Mouse (Mus musculus) CH12.LX (cell line): ENCODE data around the gene Ptprs. TPM values are rescaled to one million over a fixed set of nuclear protein-coding genes. Genes with fewer than 3 reads are reported as not detected.

ENCODE experiments used
- DNase-seq: peaks from one replicate; pipeline ENCODE4 v3.0.0-alpha.2; 2013; ENCODE audit errors: extremely low read depth
- H3K27ac ChIP-seq: 2 replicates; pipeline ENCODE4 v1.5.1; 2012; ENCODE audit warnings: low read depth, mild to moderate bottlenecking, control low read depth, moderate library complexity; ENCODE audit not compliant: insufficient read depth
- H3K27me3 ChIP-seq: replicated peaks from 2 replicates; pipeline ENCODE3; 2012; ENCODE audit warnings: inconsistent platforms
- H3K36me3 ChIP-seq, 2 experiments: replicated peaks in 1 of 2; 2 replicates each; pipeline versions ENCODE3 to v1.6.1; 2012; ENCODE audit warnings: inconsistent platforms in 1 of 2, low read length in 1 of 2, mild to moderate bottlenecking in 1 of 2, mixed read lengths in 1 of 2, moderate library complexity in 1 of 2; ENCODE audit not compliant: control insufficient read depth in 1 of 2, insufficient read depth in 1 of 2
- H3K4me1 ChIP-seq, 2 experiments: 2 replicates each; pipeline ENCODE4 v1.6.1; 2012; ENCODE audit warnings: inconsistent platforms in 1 of 2, moderate library complexity in 1 of 2; ENCODE audit not compliant: insufficient read depth in 2 of 2, control insufficient read depth in 1 of 2
- H3K4me2 ChIP-seq: 2 replicates; pipeline ENCODE4 v1.6.1; 2012; ENCODE audit warnings: low read depth, mild to moderate bottlenecking, control low read depth; ENCODE audit not compliant: poor library complexity, insufficient read depth, severe bottlenecking
- H3K4me3 ChIP-seq, 3 experiments: fragments of 150-350 bp in 1 of 3; sonication (generic) in 1 of 3; replicated peaks in 1 of 3; 2 replicates each; pipeline versions ENCODE3 to v1.5.1; 2011 to 2012; ENCODE audit warnings: low read depth in 2 of 3, low read length in 2 of 3, mild to moderate bottlenecking in 2 of 3, moderate library complexity in 2 of 3, control low read depth in 1 of 3, improper control_type of control experiment in 1 of 3, inconsistent platforms in 1 of 3, mixed read lengths in 1 of 3; ENCODE audit not compliant: poor library complexity in 1 of 3
- H3K79me2 ChIP-seq: replicated peaks from 2 replicates; pipeline ENCODE4 v1.6.1; 2012; ENCODE audit warnings: mild to moderate bottlenecking, moderate library complexity; ENCODE audit not compliant: control insufficient read depth, poor library complexity, insufficient read depth, severe bottlenecking; ENCODE audit errors: extremely low read depth
- H3K9ac ChIP-seq: 2 replicates; pipeline ENCODE4 v1.6.1; 2012; ENCODE audit warnings: low read depth, mild to moderate bottlenecking, control low read depth, moderate library complexity; ENCODE audit not compliant: insufficient read depth
- H3K9me3 ChIP-seq: replicated peaks from 2 replicates; pipeline ENCODE3; 2012; ENCODE audit warnings: low read length, inconsistent platforms, mixed read lengths
- BHLHE40 ChIP-seq: IDR thresholded peaks from 2 replicates; pipeline ENCODE4 v1.6.1; 2011; ENCODE audit warnings: mild to moderate bottlenecking, low read depth, low read length, improper control_type of control experiment
- GABPA ChIP-seq: IDR thresholded peaks from 2 replicates; pipeline ENCODE4 v1.6.1; 2012; ENCODE audit warnings: low read depth, low read length, improper control_type of control experiment, inconsistent platforms; ENCODE audit not compliant: insufficient replicate concordance
- MAFK ChIP-seq: IDR thresholded peaks from 2 replicates; pipeline ENCODE4 v1.6.1; 2011; ENCODE audit warnings: low read length, improper control_type of control experiment; ENCODE audit not compliant: insufficient replicate concordance
- MAZ ChIP-seq: IDR thresholded peaks from 2 replicates; pipeline ENCODE4 v1.6.1; 2012; ENCODE audit warnings: low read depth, mild to moderate bottlenecking, inconsistent platforms, low read length, improper control_type of control experiment, moderate library complexity
- MXI1 ChIP-seq: IDR thresholded peaks from 2 replicates; pipeline ENCODE4 v1.6.1; 2011; ENCODE audit warnings: mild to moderate bottlenecking, low read depth, low read length, improper control_type of control experiment
- MYC ChIP-seq: IDR thresholded peaks from 2 replicates; pipeline ENCODE4 v1.6.1; 2011; ENCODE audit warnings: low read depth, mild to moderate bottlenecking, improper control_type of control experiment, low read length
- PAX5 ChIP-seq: IDR thresholded peaks from 2 replicates; pipeline ENCODE4 v1.6.1; 2012; ENCODE audit warnings: low read length, inconsistent platforms, mixed read lengths
- POLR2A ChIP-seq: IDR thresholded peaks from 2 replicates; pipeline ENCODE4 v1.6.1; 2011; ENCODE audit warnings: low read depth, mild to moderate bottlenecking, improper control_type of control experiment, low read length
- POLR2AphosphoS2 ChIP-seq: IDR thresholded peaks from 2 replicates; pipeline ENCODE4 v1.6.1; 2011; ENCODE audit warnings: low read depth, low read length, improper control_type of control experiment
- SIN3A ChIP-seq: IDR thresholded peaks from 2 replicates; pipeline ENCODE4 v1.6.1; 2012; ENCODE audit warnings: low read length, improper control_type of control experiment, inconsistent platforms
- SMC3 ChIP-seq: IDR thresholded peaks from 2 replicates; pipeline ENCODE4 v1.6.1; 2011; ENCODE audit warnings: low read depth, low read length, improper control_type of control experiment
- TBP ChIP-seq: conservative IDR thresholded peaks from 2 replicates; pipeline ENCODE4 v1.6.1; 2011; ENCODE audit warnings: low read depth, low read length, improper control_type of control experiment
- ZKSCAN1 ChIP-seq: IDR thresholded peaks from 2 replicates; pipeline ENCODE4 v1.6.1; 2012; ENCODE audit warnings: low read depth, inconsistent platforms, low read length, improper control_type of control experiment, borderline replicate concordance
- ZMIZ1 ChIP-seq: IDR thresholded peaks from 2 replicates; pipeline ENCODE4 v1.6.1; 2012; ENCODE audit warnings: low read depth, mild to moderate bottlenecking, inconsistent platforms, low read length, improper control_type of control experiment
- ZNF384 ChIP-seq: IDR thresholded peaks from 2 replicates; pipeline ENCODE4 v1.6.1; 2012; ENCODE audit warnings: low read depth, low read length, improper control_type of control experiment, inconsistent platforms
- dilution Hi-C: fragments of 300-500 bp; cut with MboI; formaldehyde crosslinking; loops from 2 replicates; pipeline ENCODE4 v1.14.3; 2020; ENCODE audit warnings: low sequenced_read_pairs; ENCODE audit not compliant: extremely low pct_unique_long_range_greater_than_20kb, extremely low pct_ligation_motif_present
- in situ Hi-C: fragments of 300-500 bp; cut with MboI; formaldehyde crosslinking; loops from 3 replicates; pipeline ENCODE4 v1.14.3; 2019; ENCODE audit warnings: low sequenced_read_pairs, low pct_ligation_motif_present, low pct_unique_long_range_greater_than_20kb, mixed read lengths
- polyA plus RNA-seq: library from polyadenylated mRNA; unstranded; fragments of >175 nt; gene quantifications from 2 replicates; pipeline ENCODE4 v1.2.1, GENCODE M21; 2012; ENCODE audit warnings: low read depth; ENCODE audit not compliant: insufficient read length
- total RNA-seq, 2 experiments: library from RNA; depleted of rRNA; stranded (reverse); fragments of 300-350 nt in 1 of 2; fragments of >200 nt in 1 of 2; gene quantifications; 2 replicates each; pipeline ENCODE4 v1.2.3; 2012 to 2014

Ptprs gene
- total and polyA plus RNA-seq, 3 experiments: 11.3 to 41.1 (median 27.0) TPM

DNA sequence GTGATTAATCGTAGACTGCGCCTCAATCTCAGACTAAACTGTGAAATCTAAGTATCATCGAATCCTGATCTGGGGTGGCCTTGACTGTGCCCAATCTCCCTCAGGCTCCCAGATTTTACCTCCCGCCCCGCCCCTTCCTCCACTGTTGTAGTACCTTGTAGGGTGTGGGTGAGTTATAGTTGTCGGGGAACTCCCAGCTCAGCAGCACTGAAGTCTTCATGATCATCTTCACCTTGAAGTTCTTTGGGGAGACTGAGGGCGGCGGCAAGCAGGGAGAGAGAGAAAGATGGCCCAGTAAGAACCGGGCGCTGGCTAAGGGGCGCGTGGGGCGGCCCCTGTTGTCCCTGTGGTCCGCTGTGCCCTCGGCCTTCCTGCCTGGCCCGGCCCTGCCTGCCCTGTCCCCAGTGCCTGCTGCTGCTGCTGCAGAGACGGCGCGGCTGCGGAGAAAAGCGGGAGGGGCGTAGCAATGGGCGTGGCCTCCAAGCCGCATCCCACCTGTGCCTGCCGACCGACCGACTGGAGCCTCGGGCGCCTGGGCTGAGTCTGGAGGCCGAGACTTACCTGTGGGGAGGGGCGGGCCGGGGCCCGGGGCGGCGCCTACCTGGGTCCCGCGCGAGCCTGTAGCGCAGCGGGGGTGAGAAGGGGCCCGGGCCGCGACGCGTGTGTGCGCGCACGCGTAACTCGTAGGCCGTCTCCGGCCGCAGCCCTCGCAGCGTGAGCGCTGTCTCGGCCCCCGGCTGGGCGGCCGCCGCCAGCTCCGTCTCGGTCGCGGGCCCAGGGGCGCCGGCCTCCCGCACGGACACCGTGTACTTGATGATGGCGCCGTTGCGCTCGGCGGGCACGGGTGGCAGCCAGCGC lies 51.3 kb downstream of the Ptprs start:
- H3K9me3 ChIP-seq: peaks cover 10% of the 10 kb centered on the region
- peaks cover 69 to 92% of the 10 kb centered on the region in 2 experiments for H3K36me3 ChIP-seq
- H3K9ac ChIP-seq: no peak overlapping the region
- in situ Hi-C loops (no loop called here), dilution Hi-C loops (no loop called here)
- no peaks in the 10 kb centered on the region for H3K4me1 ChIP-seq
- no peak overlapping the region for H3K27ac ChIP-seq
- no peak overlapping the region for H3K4me3 ChIP-seq
- no peak overlapping the region for H3K4me2 ChIP-seq
- no peak for DNase-seq
- TF ChIP-seq POLR2A: no peak
- TF ChIP-seq POLR2AphosphoS2: no peak
- no peak for TF ChIP-seq ZKSCAN1
- TF ChIP-seq PAX5: no peak
- no peak for TF ChIP-seq MAZ
- TF ChIP-seq BHLHE40: no peak
- TF ChIP-seq MAFK: no peak
- no peak for TF ChIP-seq MXI1
- no peak for TF ChIP-seq TBP
- no peak for TF ChIP-seq GABPA
- no peak for TF ChIP-seq SMC3
- no peak for TF ChIP-seq SIN3A
- TF ChIP-seq MYC: no peak
- TF ChIP-seq ZNF384: no peak
- no peaks in the 10 kb centered on the region for H3K79me2 ChIP-seq
- no peaks in the 10 kb centered on the region for H3K27me3 ChIP-seq

DNA sequence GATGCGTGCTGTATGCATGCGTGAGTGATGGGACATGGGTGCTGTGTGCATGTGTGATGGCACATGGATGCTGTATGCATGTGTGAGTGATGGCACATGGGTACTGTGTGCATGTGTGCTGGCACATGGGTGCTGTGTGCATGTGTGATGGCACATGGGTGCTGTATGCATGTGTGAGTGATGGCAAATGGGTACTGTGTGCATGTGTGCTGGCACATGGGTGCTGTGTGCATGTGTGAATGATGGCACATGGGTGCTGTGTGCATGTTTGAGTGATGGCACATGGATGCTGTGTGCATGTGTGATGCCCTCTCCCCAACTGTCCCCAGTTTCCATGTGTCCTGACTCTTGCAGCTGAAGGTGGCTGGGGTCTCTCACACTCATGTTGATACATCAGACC lies 56.3 kb downstream of the Ptprs start:
- TF ChIP-seq POLR2A (no peak), PAX5 (0 out of 2 replicates have a peak, but pooled peaks have one; percentile 40), ZMIZ1 (no peak)
- in situ Hi-C loops: no loop called here
- H3K9me3 ChIP-seq: peaks cover 2% of the 10 kb centered on the region
- no peak overlapping the region for H3K4me3 ChIP-seq
- no peaks in the 10 kb centered on the region for H3K79me2 ChIP-seq
- H3K4me1 ChIP-seq: no peaks in the 10 kb centered on the region
- no peak overlapping the region for H3K4me2 ChIP-seq
- no peaks in the 10 kb centered on the region for H3K27me3 ChIP-seq
- no peak overlapping the region for H3K27ac ChIP-seq
- no peak overlapping the region for H3K9ac ChIP-seq
- dilution Hi-C loops: no loop called here
- no peak for DNase-seq
- peaks cover 75 to 97% of the 10 kb centered on the region in 2 experiments for H3K36me3 ChIP-seq
